Mouse (Mus musculus): Measurements from ENCODE around the gene Srrm3. TPM values are rescaled to one million over a fixed set of nuclear protein-coding genes. Genes with fewer than 3 reads are reported as not detected.

Gene Srrm3
- polyA plus RNA-seq (2012; rRNA removed; ENCODE audit: low replicate concordance) = 0.50 and 0.92 TPM in 2 replicates

GRCm38 (mm10) chr5:135806555-135807262 is at the start of gene Srrm3:
Srrm3 (plus strand) TSS chr5:135806890.

DNA sequence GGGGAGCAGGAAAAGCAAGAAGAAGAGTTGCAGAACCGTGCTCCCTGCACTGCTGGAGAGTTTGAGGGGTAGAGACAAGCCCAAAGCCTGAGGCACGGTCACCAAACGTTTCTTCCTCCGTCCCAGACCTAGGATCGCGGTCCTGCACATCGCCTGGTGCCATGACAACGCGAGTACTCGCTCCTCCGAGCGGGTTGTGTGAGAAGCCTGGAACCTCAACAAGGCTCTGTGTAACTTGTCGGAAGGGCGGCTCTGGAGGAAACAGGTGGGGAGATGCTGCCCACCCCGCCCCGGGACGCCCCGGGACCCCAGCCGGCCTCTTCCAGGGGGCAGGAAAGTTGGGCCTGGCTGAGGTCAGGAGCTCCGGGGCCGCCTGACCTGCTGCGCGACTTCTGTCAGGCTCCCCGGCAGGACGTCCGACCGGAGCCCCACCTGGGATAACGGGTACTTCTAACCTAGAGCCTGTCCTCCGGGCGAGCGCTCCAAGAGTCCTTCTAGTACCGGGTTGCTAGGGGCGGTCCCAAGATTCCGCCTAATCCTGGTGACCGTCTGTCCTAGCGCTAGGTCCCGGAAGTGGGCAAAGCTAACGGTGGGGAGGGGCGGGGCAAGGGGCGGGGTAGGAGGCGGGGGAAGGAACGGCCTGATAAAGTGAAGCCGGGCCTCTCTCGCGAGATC is 28.8 kb upstream of the Srrm3 start, which contains the start of gene Styxl1:
Gene Styxl1 (minus strand): TSS at position 590 of the 675 bp plus-strand sequence.

GRCm38 (mm10) chr5:135778471-135779445 is 27.9 kb upstream of the Srrm3 start, which contains the start of gene Mdh2:
Mdh2 (plus strand) TSS chr5:135778480.

GRCm38 (mm10) chr5:135887675-135888102 is 81.0 kb downstream of the Srrm3 start, which contains the start of gene Hspb1:
Hspb1 (plus strand) TSS chr5:135887919.

Other genes starting within 250 kb of the Srrm3 start
- gene Ccl26, start 243.3 kb upstream of the Srrm3 start, polyA plus RNA-seq (2012; rRNA removed; ENCODE audit: low replicate concordance) = not detected in 2 replicates
- gene Ccl24, start 233.8 kb upstream of the Srrm3 start, polyA plus RNA-seq (2012; rRNA removed; ENCODE audit: low replicate concordance) = 4.2 TPM in 1 of 2 replicates, not detected in the other
- 15.8 and 18.3 TPM in 2 replicates for gene Rhbdd2, start 174.3 kb upstream of the Srrm3 start, polyA plus RNA-seq (2012; rRNA removed; ENCODE audit: low replicate concordance)
- gene Por, start 136.9 kb upstream of the Srrm3 start, polyA plus RNA-seq (2012; rRNA removed; ENCODE audit: low replicate concordance) = 171 and 307 TPM in 2 replicates
- 127 and 351 TPM in 2 replicates for gene Tmem120a, start 62.4 kb upstream of the Srrm3 start, polyA plus RNA-seq (2012; rRNA removed; ENCODE audit: low replicate concordance)
- 0.13 and 0.38 TPM in 2 replicates for gene Styxl1, start 28.5 kb upstream of the Srrm3 start, polyA plus RNA-seq (2012; rRNA removed; ENCODE audit: low replicate concordance)
- gene Mdh2, start 28.4 kb upstream of the Srrm3 start, polyA plus RNA-seq (2012; rRNA removed; ENCODE audit: low replicate concordance) = 3,690 and 6,443 TPM in 2 replicates
- gene Hspb1, start 81.0 kb downstream of the Srrm3 start, polyA plus RNA-seq (2012; rRNA removed; ENCODE audit: low replicate concordance) = 120 and 146 TPM in 2 replicates
- 26.7 and 34.1 TPM in 2 replicates for gene Ywhag, start 127.7 kb downstream of the Srrm3 start, polyA plus RNA-seq (2012; rRNA removed; ENCODE audit: low replicate concordance)
- gene Ssc4d, start 167.6 kb downstream of the Srrm3 start, polyA plus RNA-seq (2012; rRNA removed; ENCODE audit: low replicate concordance) = 3.5 and 6.9 TPM in 2 replicates
- gene Zp3, start 173.2 kb downstream of the Srrm3 start, polyA plus RNA-seq (2012; rRNA removed; ENCODE audit: low replicate concordance) = not detected in 2 replicates
- gene Dtx2, start 187.9 kb downstream of the Srrm3 start, polyA plus RNA-seq (2012; rRNA removed; ENCODE audit: low replicate concordance) = 11.6 and 17.4 TPM in 2 replicates
- gene Upk3b, start 231.6 kb downstream of the Srrm3 start, polyA plus RNA-seq (2012; rRNA removed; ENCODE audit: low replicate concordance) = 3.5 and 5.5 TPM in 2 replicates
- 2.7 and 3.6 TPM in 2 replicates for gene Upk3bl, start 247.6 kb downstream of the Srrm3 start, polyA plus RNA-seq (2012; rRNA removed; ENCODE audit: low replicate concordance)

All from duodenum, adult 2 months (tissue).